Mouse (Mus musculus): ENCODE results near the gene Mcemp1. TPM values are rescaled to one million over a fixed set of nuclear protein-coding genes. Genes with fewer than 3 reads are reported as not detected.

Mcemp1 gene
- 0.20 and 0.28 TPM in 2 replicates for polyA plus RNA-seq (2014; fragmentation: Nextera tagmentation; extraction: Ambion mirVana)

GRCm38 (mm10) chr8:3665507-3665906 is at the start of gene Mcemp1:
Gene Mcemp1 (plus strand): TSS chr8:3665754.
- no peak within 1 kb of the TSS for H3K4me3 ChIP-seq (ENCODE audit: low read depth, low read length)
- H3K4me1 ChIP-seq (ENCODE audit: control insufficient read depth, insufficient read depth, low read length), result no peaks in the 10 kb centered on the region
- ATAC-seq (ENCODE audit: low FRiP score) (no peak), DNase-seq (ENCODE audit: low spot score, missing footprints) (no peak)
- H3K27ac ChIP-seq (ENCODE audit: low read depth, low read length), result no peak within 1 kb of the TSS
- 73% methylated on average over 6 of the region's 6 CpGs for WGBS
- no peaks in the 10 kb centered on the region for H3K27me3 ChIP-seq (ENCODE audit: control insufficient read depth, insufficient read depth, low read length)
- no peaks in the 10 kb centered on the region for H3K36me3 ChIP-seq (ENCODE audit: control insufficient read depth, insufficient read depth, low read length)
- no peaks in the 10 kb centered on the region for H3K9me3 ChIP-seq (ENCODE audit: control insufficient read depth, low read length)
- no peak within 1 kb of the TSS for H3K4me2 ChIP-seq
- no peak within 1 kb of the TSS for H3K9ac ChIP-seq (ENCODE audit: low read length)

GRCm38 (mm10) chr8:3621199-3621970 is 44.2 kb upstream of the Mcemp1 start, which contains the start of the genes Xab2 and Pet100:
Gene Xab2 (minus strand): TSS chr8:3621316.
Gene Pet100 (plus strand): TSS chr8:3621548.
- H3K9me3 ChIP-seq (ENCODE audit: control insufficient read depth, low read length), result no peaks in the 10 kb centered on the region
- no peak within 1 kb of the TSS for H3K27ac ChIP-seq (ENCODE audit: low read depth, low read length)
- WGBS, result under 1% methylated on average over 37 of the region's 37 CpGs
- no peaks in the 10 kb centered on the region for H3K27me3 ChIP-seq (ENCODE audit: control insufficient read depth, insufficient read depth, low read length)
- H3K36me3 ChIP-seq (ENCODE audit: control insufficient read depth, insufficient read depth, low read length), result peaks cover 2% of the 10 kb centered on the region; the same call in 1 of the 2 replicates
- DNase-seq (ENCODE audit: low spot score, missing footprints) (peak; percentile 100), ATAC-seq (ENCODE audit: low FRiP score) (peak; percentile 98)
- peaks cover 12% of the 10 kb centered on the region for H3K4me1 ChIP-seq (ENCODE audit: control insufficient read depth, insufficient read depth, low read length)
- H3K9ac ChIP-seq (ENCODE audit: low read length), result peak within 1 kb of the TSS; percentile 79
- H3K4me3 ChIP-seq (ENCODE audit: low read depth, low read length), result peak within 1 kb of the TSS; percentile 94
- peak within 1 kb of the TSS; percentile 89 for H3K4me2 ChIP-seq

- Histone ChIP-seq H3K4me1 (ENCODE audit: control insufficient read depth, insufficient read depth, low read length) (peaks cover 12% of the 10 kb centered on the region), H3K27ac (ENCODE audit: low read depth, low read length) (no peak overlapping the region), H3K4me2 (peak overlapping the region; percentile 74), H3K9me3 (ENCODE audit: control insufficient read depth, low read length) (no peaks in the 10 kb centered on the region), H3K36me3 (ENCODE audit: control insufficient read depth, insufficient read depth, low read length) (peaks cover 2% of the 10 kb centered on the region; the same call in 1 of the 2 replicates), H3K9ac (ENCODE audit: low read length) (peak overlapping the region; percentile 78), H3K27me3 (ENCODE audit: control insufficient read depth, insufficient read depth, low read length) (no peaks in the 10 kb centered on the region), H3K4me3 (ENCODE audit: low read depth, low read length) (peak overlapping the region; percentile 94)
- DNase-seq (ENCODE audit: low spot score, missing footprints), result no peak
- WGBS, result 69% methylated on average over 8 of the region's 8 CpGs
- no peak for ATAC-seq (ENCODE audit: low FRiP score)
Observed at GRCm38 (mm10) chr8:3622119-3622518, 43.4 kb upstream of the Mcemp1 start.

- Histone ChIP-seq H3K9me3 (ENCODE audit: control insufficient read depth, low read length) (no peaks in the 10 kb centered on the region), H3K9ac (ENCODE audit: low read length) (no peak within 1 kb of the TSS), H3K27ac (ENCODE audit: low read depth, low read length) (no peak within 1 kb of the TSS), H3K4me2 (no peak within 1 kb of the TSS), H3K4me3 (ENCODE audit: low read depth, low read length) (no peak within 1 kb of the TSS), H3K36me3 (ENCODE audit: control insufficient read depth, insufficient read depth, low read length) (no peaks in the 10 kb centered on the region), H3K4me1 (ENCODE audit: control insufficient read depth, insufficient read depth, low read length) (peaks cover 7% of the 10 kb centered on the region), H3K27me3 (ENCODE audit: control insufficient read depth, insufficient read depth, low read length) (0 out of 2 replicates have a peak, but pooled peaks cover under 1% of the 10 kb centered on the region)
- no peak for DNase-seq (ENCODE audit: low spot score, missing footprints)
- WGBS, result 55% methylated on average over 1 of the region's 1 CpGs
- ATAC-seq (ENCODE audit: low FRiP score), result no peak
Observed at GRCm38 (mm10) chr8:3625445-3625844, 40.1 kb upstream of the Mcemp1 start, which contains the start of gene Pcp2. Gene Pcp2 (minus strand): TSS chr8:3625545.

- no peaks in the 10 kb centered on the region for H3K9me3 ChIP-seq (ENCODE audit: control insufficient read depth, low read length)
- DNase-seq (ENCODE audit: low spot score, missing footprints) (no peak), ATAC-seq (ENCODE audit: low FRiP score) (no peak)
- no peaks in the 10 kb centered on the region for H3K36me3 ChIP-seq (ENCODE audit: control insufficient read depth, insufficient read depth, low read length)
- H3K4me3 ChIP-seq (ENCODE audit: low read depth, low read length), result no peak overlapping the region
- no peak overlapping the region for H3K4me2 ChIP-seq
- no peak overlapping the region for H3K9ac ChIP-seq (ENCODE audit: low read length)
- 62% methylated on average over 5 of the region's 5 CpGs for WGBS
- H3K4me1 ChIP-seq (ENCODE audit: control insufficient read depth, insufficient read depth, low read length), result peaks cover 10% of the 10 kb centered on the region
- no peak overlapping the region for H3K27ac ChIP-seq (ENCODE audit: low read depth, low read length)
- H3K27me3 ChIP-seq (ENCODE audit: control insufficient read depth, insufficient read depth, low read length), result 0 out of 2 replicates have a peak, but pooled peaks cover 2% of the 10 kb centered on the region
Observed at GRCm38 (mm10) chr8:3626971-3627370, 38.6 kb upstream of the Mcemp1 start.

- no peak overlapping the region for H3K27ac ChIP-seq (ENCODE audit: low read depth, low read length)
- H3K4me3 ChIP-seq (ENCODE audit: low read depth, low read length), result no peak overlapping the region
- WGBS, result 24% methylated on average over 5 of the region's 5 CpGs
- no peak overlapping the region for H3K4me2 ChIP-seq
- no peak for DNase-seq (ENCODE audit: low spot score, missing footprints)
- 0 out of 2 replicates have a peak, but pooled peaks cover 2% of the 10 kb centered on the region for H3K27me3 ChIP-seq (ENCODE audit: control insufficient read depth, insufficient read depth, low read length)
- H3K36me3 ChIP-seq (ENCODE audit: control insufficient read depth, insufficient read depth, low read length), result no peaks in the 10 kb centered on the region
- H3K9me3 ChIP-seq (ENCODE audit: control insufficient read depth, low read length), result no peaks in the 10 kb centered on the region
- H3K4me1 ChIP-seq (ENCODE audit: control insufficient read depth, insufficient read depth, low read length), result peaks cover 6% of the 10 kb centered on the region; the same call in 1 of the 2 replicates
- H3K9ac ChIP-seq (ENCODE audit: low read length), result no peak overlapping the region
- no peak for ATAC-seq (ENCODE audit: low FRiP score)
Observed at GRCm38 (mm10) chr8:3628014-3628413, 37.5 kb upstream of the Mcemp1 start.

GRCm38 (mm10) chr8:3630647-3631477 is 34.7 kb upstream of the Mcemp1 start, which contains the start of gene Stxbp2:
Gene Stxbp2 (plus strand): TSS chr8:3630955.
- Histone ChIP-seq H3K9me3 (ENCODE audit: control insufficient read depth, low read length) (no peaks in the 10 kb centered on the region), H3K9ac (ENCODE audit: low read length) (peak within 1 kb of the TSS; percentile 59), H3K4me2 (peak within 1 kb of the TSS; percentile 62), H3K36me3 (ENCODE audit: control insufficient read depth, insufficient read depth, low read length) (no peaks in the 10 kb centered on the region), H3K27me3 (ENCODE audit: control insufficient read depth, insufficient read depth, low read length) (0 out of 2 replicates have a peak, but pooled peaks cover 2% of the 10 kb centered on the region), H3K27ac (ENCODE audit: low read depth, low read length) (no peak within 1 kb of the TSS), H3K4me1 (ENCODE audit: control insufficient read depth, insufficient read depth, low read length) (peaks cover 6% of the 10 kb centered on the region; the same call in 1 of the 2 replicates), H3K4me3 (ENCODE audit: low read depth, low read length) (peak within 1 kb of the TSS; percentile 50)
- peak; percentile 90 for DNase-seq (ENCODE audit: low spot score, missing footprints)
- ATAC-seq (ENCODE audit: low FRiP score), result peak; percentile 85
- 7% methylated on average over 47 of the region's 47 CpGs for WGBS

GRCm38 (mm10) chr8:3631478-3631875 is 34.1 kb upstream of the Mcemp1 start:
- Histone ChIP-seq H3K36me3 (ENCODE audit: control insufficient read depth, insufficient read depth, low read length) (no peaks in the 10 kb centered on the region), H3K4me1 (ENCODE audit: control insufficient read depth, insufficient read depth, low read length) (peaks cover 6% of the 10 kb centered on the region; the same call in 1 of the 2 replicates), H3K27me3 (ENCODE audit: control insufficient read depth, insufficient read depth, low read length) (0 out of 2 replicates have a peak, but pooled peaks cover 2% of the 10 kb centered on the region), H3K27ac (ENCODE audit: low read depth, low read length) (no peak overlapping the region), H3K4me2 (peak overlapping the region; percentile 62), H3K9ac (ENCODE audit: low read length) (peak overlapping the region; percentile 59; the same call in 1 of the 2 replicates), H3K9me3 (ENCODE audit: control insufficient read depth, low read length) (no peaks in the 10 kb centered on the region), H3K4me3 (ENCODE audit: low read depth, low read length) (peak overlapping the region; percentile 50)
- peak; percentile 15 for ATAC-seq (ENCODE audit: low FRiP score)
- DNase-seq (ENCODE audit: low spot score, missing footprints), result no peak
- WGBS, result 27% methylated on average over 8 of the region's 8 CpGs

All from midbrain, embryonic 11.5 days (tissue).